Mouse (Mus musculus): ENCODE results near the gene Mtfp1.
A peak's percentile ranks its signal among the peaks of the same experiment; 100 is the strongest.

GRCm38 (mm10) chr11:4080219-4080618, 15.0 kb downstream of the Mtfp1 start:
- TF ChIP-seq CTCF (IDR thresholded peaks at IDR 0.05; ENCODE audit: low read depth, low read length) = peak; percentile 76
- no peak for TF ChIP-seq POLR2A (IDR thresholded peaks at IDR 0.05; ENCODE audit: insufficient read depth, low read length)
- no peak for TF ChIP-seq EP300 (IDR thresholded peaks at IDR 0.05; ENCODE audit: insufficient read depth, low read depth, low read length)
